Mouse (Mus musculus) hindbrain, embryonic 14.5 days (tissue): ENCODE measurements at regions not wholly inside any gene's neighbourhood (a gene's known extent, or its start where the extent isn't known, plus 50 kb on each side); places are given as distances from the start of the nearest gene placed in this dataset.
A peak's percentile ranks its signal among the peaks of the same experiment; 100 is the strongest.

ENCODE experiments used
- ATAC-seq: fragments of 200-750 bp; cut with Nextera tagmentation; 2 replicates; pipeline ENCODE4 v1.8.0; 2017; ENCODE audit warnings: moderate number of reproducible peaks, mild to moderate bottlenecking, moderate TSS enrichment, moderate library complexity; ENCODE audit not compliant: low FRiP score
- DNase-seq: peaks from one replicate; pipeline ENCODE4 v3.0.0-alpha.2; 2015; ENCODE audit warnings: low spot score
- H3K27ac ChIP-seq: fragments of 300-500 bp; sonication (generic); 2 replicates; pipeline ENCODE4 v1.5.1; 2014; ENCODE audit warnings: mild to moderate bottlenecking, moderate library complexity
- H3K27me3 ChIP-seq: fragments of 300-500 bp; sonication (generic); 2 replicates; pipeline ENCODE4 v1.6.1; 2014; ENCODE audit warnings: mild to moderate bottlenecking, low read length, mixed read lengths; ENCODE audit not compliant: control insufficient read depth, insufficient read depth
- H3K36me3 ChIP-seq: fragments of 300-500 bp; sonication (generic); replicated peaks from 2 replicates; pipeline ENCODE4 v1.6.1; 2014; ENCODE audit not compliant: control insufficient read depth, insufficient read depth
- H3K4me1 ChIP-seq: fragments of 300-500 bp; sonication (generic); replicated peaks from 2 replicates; pipeline ENCODE4 v1.6.1; 2014; ENCODE audit warnings: antibody characterized with exemption, low read length, mixed read lengths; ENCODE audit not compliant: control insufficient read depth, insufficient read depth
- H3K4me2 ChIP-seq: fragments of 300-500 bp; sonication (generic); replicated peaks from 2 replicates; pipeline ENCODE4 v1.6.1; 2014; ENCODE audit warnings: mild to moderate bottlenecking, moderate library complexity
- H3K4me3 ChIP-seq: fragments of 300-500 bp; sonication (generic); replicated peaks from 2 replicates; pipeline ENCODE4 v1.5.1; 2014; ENCODE audit warnings: mild to moderate bottlenecking, low read length
- H3K9ac ChIP-seq: fragments of 300-500 bp; sonication (generic); 2 replicates; pipeline ENCODE4 v1.6.1; 2014
- H3K9me3 ChIP-seq: fragments of 300-500 bp; sonication (generic); 2 replicates; pipeline ENCODE4 v1.6.1; 2016; ENCODE audit warnings: low read length; ENCODE audit not compliant: control insufficient read depth
- WGBS: fragments of 180-500 bp; shearing (Covaris S2); extraction: QIAGEN DNeasy Blood & Tissue Kit; methylation state at CpG from one replicate; pipeline ENCODE4 v1.1.7; 2014; 5-methylcytosine and 5-hydroxymethylcytosine counted together

DNA sequence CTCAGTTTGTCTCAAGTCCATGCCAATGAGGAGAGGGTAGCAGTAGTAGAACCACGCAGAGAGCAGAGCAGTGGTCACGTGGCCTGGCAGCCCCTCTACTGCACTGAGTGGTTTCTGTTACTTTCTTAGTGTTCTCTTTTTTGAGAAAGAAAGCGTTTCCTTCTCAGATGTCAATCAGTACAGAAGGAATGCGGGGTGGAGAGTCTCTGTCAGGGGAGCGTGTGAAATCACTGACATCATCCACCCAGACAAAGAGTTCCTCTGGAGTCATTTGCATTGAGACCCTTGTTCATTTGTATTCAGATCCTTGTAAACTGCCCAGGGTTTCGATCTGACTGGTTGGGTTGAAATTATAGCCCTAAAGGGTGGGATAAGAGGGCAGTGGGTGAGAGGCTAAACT, 85.8 kb upstream of the Nckap5 start:
- Histone ChIP-seq H3K27me3 (0 out of 2 replicates have a peak, but pooled peaks cover 3% of the 10 kb centered on the region), H3K4me3 (no peak overlapping the region), H3K9me3 (no peaks in the 10 kb centered on the region), H3K36me3 (no peaks in the 10 kb centered on the region), H3K4me2 (no peak overlapping the region), H3K9ac (no peak overlapping the region), H3K4me1 (no peaks in the 10 kb centered on the region), H3K27ac (no peak overlapping the region)
- no peak for DNase-seq
- ATAC-seq, result peak; percentile 65; the same call in 1 of the 2 replicates
- 25% methylated on average over 6 of the region's 6 CpGs for WGBS

DNA sequence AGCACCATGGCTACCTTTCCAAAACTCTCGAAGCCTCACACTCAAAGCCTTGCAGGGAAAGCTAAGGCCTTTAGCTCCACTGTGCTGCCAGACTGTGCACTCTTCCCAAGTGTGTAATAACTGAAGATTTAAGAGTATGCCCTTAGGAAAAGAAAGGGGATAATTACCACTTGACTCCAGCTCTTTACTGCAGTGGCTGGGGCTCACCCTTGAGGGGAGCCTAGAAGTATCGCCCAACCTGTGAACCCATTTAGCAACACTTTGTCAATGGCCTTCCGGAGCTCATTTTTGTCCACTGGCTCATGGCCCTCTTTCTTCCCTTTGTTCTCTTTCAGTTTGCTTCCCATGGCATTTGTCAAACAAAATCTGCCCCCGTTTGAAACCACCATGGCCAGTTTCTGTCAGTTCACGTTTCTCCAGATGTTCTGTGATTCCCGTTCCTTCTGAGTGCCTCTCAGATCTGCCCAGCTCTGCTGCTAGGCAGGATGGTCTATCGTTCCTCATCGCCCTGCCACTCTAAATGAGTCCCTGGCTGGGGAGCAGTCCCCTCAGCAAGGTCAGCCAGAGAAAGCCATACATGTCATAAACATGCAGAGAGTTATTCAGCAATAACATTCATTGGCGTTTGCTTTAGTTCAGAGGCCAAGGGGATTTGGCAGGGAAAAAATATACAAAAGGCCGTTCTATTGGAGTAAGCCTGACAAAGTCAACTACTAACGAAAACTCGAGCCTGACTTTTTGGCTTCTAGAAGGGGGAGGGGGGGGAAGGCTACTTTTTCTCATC, 80.9 kb upstream of the Nckap5 start:
- Histone ChIP-seq H3K27ac (no peak overlapping the region), H3K27me3 (0 out of 2 replicates have a peak, but pooled peaks cover 3% of the 10 kb centered on the region), H3K4me3 (no peak overlapping the region), H3K4me2 (no peak overlapping the region), H3K36me3 (no peaks in the 10 kb centered on the region), H3K4me1 (no peaks in the 10 kb centered on the region), H3K9ac (no peak overlapping the region), H3K9me3 (no peaks in the 10 kb centered on the region)
- DNase-seq (no peak), ATAC-seq (no peak)
- WGBS, result 66% methylated on average over 12 of the region's 12 CpGs

- no peaks in the 10 kb centered on the region for H3K4me1 ChIP-seq
- H3K27ac ChIP-seq, result no peak overlapping the region
- ATAC-seq (no peak), DNase-seq (no peak)
- no peak overlapping the region for H3K4me2 ChIP-seq
- no peak overlapping the region for H3K9ac ChIP-seq
- 87% methylated on average over 2 of the region's 2 CpGs for WGBS
- H3K36me3 ChIP-seq, result no peaks in the 10 kb centered on the region
- no peaks in the 10 kb centered on the region for H3K27me3 ChIP-seq
- no peak overlapping the region for H3K4me3 ChIP-seq
- H3K9me3 ChIP-seq, result no peaks in the 10 kb centered on the region
Observed at GRCm38 (mm10) chr1:126907417-126907816, 76.8 kb upstream of the Nckap5 start.

GRCm38 (mm10) chr1:126898484-126898883, 67.9 kb upstream of the Nckap5 start:
- H3K27me3 ChIP-seq, result no peaks in the 10 kb centered on the region
- no peak overlapping the region for H3K4me2 ChIP-seq
- H3K27ac ChIP-seq, result no peak overlapping the region
- ATAC-seq, result no peak
- DNase-seq, result no peak
- H3K9me3 ChIP-seq, result no peaks in the 10 kb centered on the region
- H3K9ac ChIP-seq, result no peak overlapping the region
- H3K36me3 ChIP-seq, result no peaks in the 10 kb centered on the region
- 93% methylated on average over 3 of the region's 3 CpGs for WGBS
- H3K4me1 ChIP-seq, result no peaks in the 10 kb centered on the region
- H3K4me3 ChIP-seq, result no peak overlapping the region

DNA sequence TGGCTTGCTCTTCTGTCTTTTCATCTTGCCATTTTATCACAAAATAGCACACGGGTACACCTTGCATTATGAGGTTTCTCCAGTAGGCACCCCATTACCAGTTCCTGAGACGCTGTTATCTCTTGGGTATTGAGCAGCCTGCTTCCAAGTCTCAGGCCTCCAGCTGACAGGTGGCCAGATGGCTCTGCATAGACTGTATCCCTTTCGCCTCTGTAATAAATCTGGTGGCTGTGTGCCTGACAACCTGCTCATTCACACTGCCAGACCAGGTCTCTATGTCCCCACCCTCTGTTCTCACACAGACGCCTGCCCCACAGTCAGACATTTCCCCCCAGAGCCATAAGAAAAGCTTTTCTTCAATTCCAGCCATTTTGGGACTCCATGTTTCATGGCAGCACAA, 66.3 kb upstream of the Nckap5 start:
- H3K4me1 ChIP-seq, result no peaks in the 10 kb centered on the region
- no peak for DNase-seq
- H3K36me3 ChIP-seq, result no peaks in the 10 kb centered on the region
- no peak overlapping the region for H3K4me2 ChIP-seq
- 58% methylated on average over 4 of the region's 4 CpGs for WGBS
- H3K27me3 ChIP-seq, result no peaks in the 10 kb centered on the region
- H3K4me3 ChIP-seq, result no peak overlapping the region
- no peaks in the 10 kb centered on the region for H3K9me3 ChIP-seq
- H3K9ac ChIP-seq, result no peak overlapping the region
- ATAC-seq, result no peak
- H3K27ac ChIP-seq, result no peak overlapping the region

DNA sequence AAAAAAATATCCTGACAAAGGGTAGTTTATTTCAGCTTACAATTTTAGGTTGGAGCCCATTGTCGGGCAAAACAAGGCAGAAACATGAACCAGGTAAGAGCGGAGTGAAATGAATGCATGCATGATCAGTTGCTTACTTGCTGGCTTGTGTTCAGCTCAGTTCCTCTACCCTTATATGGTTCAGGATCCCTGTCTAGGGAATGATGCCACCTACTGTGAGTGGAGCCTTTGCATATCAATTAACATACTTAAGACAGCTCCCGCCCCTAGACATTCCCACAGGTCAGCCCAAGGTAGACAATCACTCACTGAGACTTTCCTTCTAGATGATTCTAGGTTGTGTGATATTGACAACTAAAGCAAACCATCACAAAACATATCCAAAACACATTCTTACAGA, 50.2 kb upstream of the Nckap5 start:
- 92% methylated on average over 3 of the region's 3 CpGs for WGBS
- H3K9me3 ChIP-seq, result no peaks in the 10 kb centered on the region
- no peaks in the 10 kb centered on the region for H3K27me3 ChIP-seq

More for the DNA sequence above, 50.2 kb upstream of the Nckap5 start:
- no peaks in the 10 kb centered on the region for H3K4me1 ChIP-seq
- no peak overlapping the region for H3K9ac ChIP-seq
- H3K4me3 ChIP-seq, result no peak overlapping the region
- DNase-seq (no peak), ATAC-seq (no peak)
- no peak overlapping the region for H3K4me2 ChIP-seq
- no peaks in the 10 kb centered on the region for H3K36me3 ChIP-seq
- no peak overlapping the region for H3K27ac ChIP-seq
